Mouse (Mus musculus) testis, adult 2 months (tissue): Measurements from ENCODE around the gene Slc38a1.

Experiments
- CTCF ChIP-seq: fragments of 200-500 bp; IDR thresholded peaks from 2 replicates; pipeline ENCODE4 v1.5.1; 2012; ENCODE audit warnings: low read depth, mild to moderate bottlenecking, inconsistent platforms, low read length, moderate library complexity; ENCODE audit not compliant: control insufficient read depth, insufficient read depth, insufficient replicate concordance
- POLR2A ChIP-seq: fragments of 200-500 bp; IDR thresholded peaks from 2 replicates; pipeline ENCODE4 v1.6.1; 2012; ENCODE audit warnings: low read depth, mild to moderate bottlenecking, inconsistent platforms, low read length, moderate library complexity; ENCODE audit not compliant: control insufficient read depth

GRCm38 (mm10) chr15:96562521-96562920 is 80.2 kb downstream of the Slc38a1 start:
- TF ChIP-seq POLR2A: no peak
- TF ChIP-seq CTCF: no peak
